Mouse (Mus musculus): ENCODE results near the gene Cldn24.

GRCm38 (mm10) chr8:47809970-47810665, 11.8 kb upstream of the Cldn24 start:
- TF ChIP-seq CTCF (IDR thresholded peaks at IDR 0.05; ENCODE audit: extremely low read depth, insufficient read depth, insufficient read length, insufficient replicate concordance) (no peak), POLR2A (IDR thresholded peaks at IDR 0.05; ENCODE audit: low read depth, low read length) (no peak)

Measured in spleen, adult 2 months (tissue).